Mouse (Mus musculus): ENCODE data around the gene Tssc4.

- TF ChIP-seq CTCF (IDR thresholded peaks at IDR 0.05; ENCODE audit: control insufficient read depth, insufficient read depth, low read length) (no peak), POLR2A (IDR thresholded peaks at IDR 0.05; ENCODE audit: borderline replicate concordance, control insufficient read depth, low read depth, low read length) (no peak)
These were observed 14.0 kb upstream of the Tssc4 start for GRCm38 (mm10) chr7:143055001-143055400.
